Mouse (Mus musculus) cerebellum, postnatal 14 days (tissue): ENCODE results near the gene Fmo2.

Experiments used
- DNase-seq, 2 experiments: peaks; one replicate each; pipeline ENCODE4 v3.0.0; 2021; ENCODE audit warnings: mixed read lengths in 2 of 2

The Fmo2 gene

DNA sequence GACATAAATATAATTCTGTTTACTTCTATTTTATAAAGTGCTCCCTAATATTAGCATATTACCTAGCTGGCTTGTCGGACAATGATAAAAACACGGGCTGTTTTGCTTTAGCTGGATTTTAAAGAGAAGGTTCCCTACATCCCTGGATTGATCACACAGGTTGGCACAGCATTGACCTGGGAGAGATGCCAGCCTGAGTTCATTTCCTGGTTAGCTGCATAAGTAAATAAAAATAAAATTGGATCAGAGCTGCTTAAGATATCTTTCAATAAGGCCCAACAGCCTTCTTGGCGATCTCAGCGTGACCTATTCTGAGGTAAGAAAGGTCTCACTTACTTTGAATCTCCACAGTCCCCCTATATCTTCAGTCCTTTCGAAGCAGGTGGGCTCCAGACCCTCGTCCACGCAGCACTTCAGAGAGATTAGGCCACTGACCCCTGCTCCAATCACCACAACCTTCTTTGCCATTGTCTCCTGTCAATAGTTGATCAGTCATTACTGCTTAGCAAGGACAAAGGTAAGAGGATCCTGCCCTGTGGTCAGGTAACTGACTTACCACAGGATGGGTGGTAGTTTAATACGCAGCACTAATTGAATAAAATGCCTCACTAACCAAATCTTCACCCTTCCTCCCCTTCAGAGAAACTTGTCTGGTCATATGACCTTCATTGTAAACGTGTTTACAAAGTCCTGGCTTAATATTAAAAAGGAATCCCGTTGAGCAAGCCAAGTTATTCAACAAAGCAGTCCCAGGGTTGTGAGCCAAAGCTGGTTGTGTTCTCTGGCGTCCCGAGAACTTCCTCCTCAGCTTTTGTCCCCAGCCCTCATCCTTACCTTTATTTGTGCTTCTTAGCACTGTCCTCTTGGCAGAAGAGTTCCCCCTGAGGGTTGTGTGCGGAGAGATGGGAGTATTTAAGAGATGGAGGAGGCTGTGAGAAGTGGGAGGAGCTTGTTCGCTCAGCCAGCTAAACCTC lies at the start of gene Fmo2:
Fmo2 (minus strand) TSS at position 889 of the 974 bp plus-strand sequence.
- peak in 1 of 2 experiments; percentile 4 for DNase-seq

DNA sequence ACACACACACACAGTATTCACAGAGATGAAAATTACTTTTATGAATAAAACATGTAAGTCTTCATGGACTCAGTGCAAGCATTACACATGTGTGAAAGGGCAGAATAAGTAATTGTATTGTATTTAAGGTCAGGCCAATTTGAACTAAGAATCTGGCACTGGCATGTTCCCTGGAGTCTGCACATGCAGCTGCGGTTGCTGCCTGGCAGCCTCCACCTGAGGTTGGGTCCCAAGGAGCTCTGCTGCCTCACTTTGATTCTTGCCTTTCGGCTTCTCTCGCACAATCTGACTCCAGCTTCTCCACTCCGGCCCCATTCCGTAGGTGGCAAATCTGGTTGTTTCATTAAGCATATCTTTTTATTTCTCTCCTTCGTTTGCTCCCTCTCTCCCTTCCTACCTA lies 49.4 kb upstream of the Fmo2 start:
- DNase-seq = no peak

DNA sequence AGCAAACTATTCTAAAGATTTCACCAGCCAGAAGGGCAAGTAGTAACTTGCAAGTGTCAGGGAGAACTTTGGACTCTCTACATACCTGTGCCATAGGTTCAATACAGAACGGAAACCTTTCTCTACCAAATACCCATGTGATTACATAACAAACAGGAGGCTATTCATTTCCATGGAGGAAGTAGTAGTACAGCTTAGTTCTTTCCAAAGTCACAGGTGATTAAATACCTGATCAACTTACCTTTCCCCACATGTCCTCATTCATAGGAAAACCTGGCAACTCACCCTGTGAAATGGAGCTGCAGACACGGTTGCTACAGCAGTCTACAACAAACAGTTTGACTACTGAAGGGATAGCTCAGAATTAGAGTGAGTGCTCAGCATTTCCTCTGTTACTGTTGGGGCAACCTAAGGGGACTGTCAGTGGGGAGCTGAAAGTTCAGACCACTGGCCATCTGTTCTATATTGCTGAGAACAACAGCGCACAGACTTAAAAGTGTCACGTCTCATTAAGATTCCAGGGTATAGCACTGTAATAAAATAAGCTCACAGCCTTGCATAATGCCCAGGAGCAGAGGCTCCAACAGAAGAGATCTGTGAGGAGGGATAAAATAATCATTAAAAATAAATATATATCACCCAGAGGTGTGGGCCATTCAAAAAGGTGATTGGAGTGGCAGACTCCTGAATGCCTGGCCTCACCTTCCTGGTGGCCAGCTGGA lies 48.5 kb upstream of the Fmo2 start:
- DNase-seq = no peak

DNA sequence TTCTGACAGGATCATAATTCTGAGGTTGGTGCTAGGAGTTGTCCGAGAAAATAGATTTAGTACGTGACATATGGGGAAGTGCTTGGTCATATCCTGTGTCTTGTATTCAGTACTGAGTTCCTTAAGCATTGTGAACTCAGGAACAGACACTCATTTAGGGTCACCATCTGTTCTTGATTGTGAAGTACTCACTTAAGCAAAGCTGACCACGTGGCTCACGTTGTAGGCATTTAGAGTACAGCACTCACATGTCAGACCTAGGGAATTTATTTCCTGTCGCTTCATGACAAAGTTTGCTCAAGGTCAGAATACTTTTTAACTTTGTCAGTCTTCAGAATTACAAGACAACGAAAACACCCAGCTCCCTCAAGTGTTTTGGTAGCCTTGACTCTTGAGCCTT lies 45.2 kb upstream of the Fmo2 start:
- DNase-seq = no peak

DNA sequence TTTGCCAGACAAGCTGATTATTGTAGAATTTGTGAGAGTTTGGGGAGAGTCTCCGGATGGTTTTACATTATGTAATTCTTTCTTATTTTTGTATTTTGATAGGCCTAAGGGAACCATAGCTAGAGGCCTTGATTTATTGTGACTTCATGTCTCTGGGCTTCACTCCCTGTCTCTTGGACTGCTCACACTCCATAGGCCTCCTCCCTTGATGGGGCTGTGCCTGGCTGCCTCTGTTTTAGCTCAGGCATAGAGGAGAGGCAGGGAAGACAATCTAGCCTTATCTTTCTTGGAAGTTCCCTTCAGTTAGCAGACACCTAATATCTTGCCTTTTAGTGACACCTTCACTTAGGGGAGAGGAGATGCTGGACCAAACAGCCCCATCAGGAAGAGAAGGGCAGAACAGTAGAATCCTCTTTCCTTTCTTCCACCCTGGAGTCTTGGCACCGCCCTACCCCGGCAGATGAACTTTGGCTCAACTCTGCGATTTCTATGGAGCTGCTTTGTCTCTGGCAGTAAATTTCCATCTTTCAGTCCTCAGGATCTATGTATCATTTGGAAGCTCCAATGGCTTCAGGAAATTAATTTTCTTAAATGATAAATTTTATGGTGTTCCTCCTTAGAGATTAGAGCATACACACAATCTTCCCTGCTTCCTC lies 40.3 kb upstream of the Fmo2 start:
- peak in 1 of 2 experiments; percentile 5 for DNase-seq

DNA sequence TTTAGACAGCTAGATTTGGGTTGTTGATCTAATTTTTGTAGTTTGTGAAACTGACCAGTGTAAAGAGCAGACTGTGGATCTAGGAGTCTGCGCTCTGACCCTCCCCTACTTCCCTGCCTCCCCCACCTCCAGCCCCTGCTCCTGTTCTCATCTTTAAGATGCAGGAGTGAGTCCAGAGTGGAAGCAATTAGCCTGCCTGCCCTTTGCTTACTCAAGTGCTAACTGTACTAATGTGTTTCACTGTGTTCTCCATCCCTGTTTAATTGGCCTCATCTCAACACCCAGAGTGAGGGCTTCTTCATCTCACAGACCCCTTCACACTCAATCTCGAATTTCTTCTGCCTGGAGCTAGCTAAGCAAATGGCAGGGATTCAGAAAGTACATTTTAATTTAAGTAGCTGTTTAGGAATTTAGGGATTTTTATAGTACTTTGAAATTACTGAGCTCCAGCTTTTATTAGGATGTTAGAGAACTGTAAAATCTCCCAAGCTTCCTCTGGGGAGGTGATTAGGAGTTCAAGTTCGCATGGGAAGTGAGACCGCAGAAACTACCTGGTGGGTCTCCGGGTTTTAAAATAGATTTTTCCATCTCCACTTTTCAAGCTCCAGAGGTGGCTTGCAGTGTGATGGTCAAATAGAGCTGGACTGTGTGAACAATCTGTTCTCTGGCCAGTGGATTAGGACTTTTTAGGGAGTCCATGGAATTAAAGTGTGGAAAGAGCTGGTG lies 39.6 kb upstream of the Fmo2 start:
- no peak for DNase-seq

DNA sequence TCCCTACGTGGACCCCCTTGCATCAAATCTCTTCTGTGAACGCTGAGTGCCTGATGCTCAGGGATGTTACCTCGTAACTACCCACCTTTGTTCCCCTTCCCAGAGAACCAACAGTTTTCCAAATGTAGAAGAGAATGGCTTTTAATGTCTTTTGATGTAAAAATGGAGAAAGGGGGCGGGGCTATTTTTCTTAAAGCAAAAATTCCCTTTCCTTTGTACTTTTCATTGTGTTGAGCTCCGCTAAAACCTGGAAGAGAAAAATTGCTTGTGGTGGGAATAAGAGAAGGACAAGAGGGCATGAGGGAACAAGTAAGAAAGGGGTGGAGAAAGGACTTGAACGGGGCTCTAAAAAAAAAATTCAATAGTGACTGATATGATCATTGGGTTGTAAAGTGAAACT lies 38.9 kb upstream of the Fmo2 start, which contains the start of gene Fmo6:
Fmo6 (minus strand) TSS at position 101 of the 400 bp plus-strand sequence.
- DNase-seq = no peak

DNA sequence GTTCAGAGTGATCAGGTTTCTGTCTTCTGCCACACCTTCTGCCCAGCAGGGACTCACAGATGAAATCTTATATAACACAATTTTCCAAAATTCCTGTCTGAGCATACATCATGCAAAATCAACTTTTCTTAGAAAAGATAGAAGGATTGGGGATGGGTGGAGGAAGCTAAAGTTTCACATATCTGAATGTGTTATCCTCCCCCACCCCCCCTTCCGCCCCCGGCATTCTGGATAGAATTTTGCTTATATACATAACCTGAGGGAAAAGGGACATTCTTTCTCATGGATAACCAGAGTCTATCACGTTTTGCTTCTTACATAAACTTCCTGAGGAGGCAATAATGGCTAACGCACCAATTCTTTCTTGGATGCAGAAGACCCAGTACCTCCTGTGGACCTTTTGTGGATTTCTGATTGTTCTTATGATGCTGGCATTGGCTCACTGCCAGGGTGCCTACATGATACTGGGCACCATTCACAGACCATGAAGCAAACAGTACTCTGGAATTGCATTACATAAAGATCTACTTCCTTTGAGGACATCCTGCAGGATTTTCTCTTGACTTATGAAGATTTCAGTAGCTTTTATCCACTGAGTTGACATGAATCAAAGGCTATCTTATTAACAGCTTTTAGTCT lies 36.0 kb upstream of the Fmo2 start:
- peak in 1 of 2 experiments; percentile 6 for DNase-seq

DNA sequence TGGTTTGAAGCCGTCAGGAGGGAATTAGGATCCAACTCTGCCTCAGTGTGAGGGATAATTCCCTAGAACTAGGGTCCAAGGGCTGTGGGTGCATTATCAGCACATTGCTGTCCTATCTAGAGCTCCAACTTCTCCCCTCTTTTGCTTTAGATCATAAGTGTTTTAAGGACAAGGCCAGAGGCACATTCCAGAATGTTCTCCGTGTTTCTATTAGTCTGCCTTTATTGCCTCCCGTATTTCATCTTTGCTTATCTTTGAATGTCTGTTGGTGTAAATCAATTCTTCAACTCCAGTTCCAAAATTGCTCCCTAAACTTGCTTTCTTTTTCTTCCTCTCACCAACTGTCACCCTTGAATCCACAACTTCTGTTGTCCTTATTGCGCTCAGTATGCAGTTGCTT lies 33.9 kb upstream of the Fmo2 start:
- no peak for DNase-seq

DNA sequence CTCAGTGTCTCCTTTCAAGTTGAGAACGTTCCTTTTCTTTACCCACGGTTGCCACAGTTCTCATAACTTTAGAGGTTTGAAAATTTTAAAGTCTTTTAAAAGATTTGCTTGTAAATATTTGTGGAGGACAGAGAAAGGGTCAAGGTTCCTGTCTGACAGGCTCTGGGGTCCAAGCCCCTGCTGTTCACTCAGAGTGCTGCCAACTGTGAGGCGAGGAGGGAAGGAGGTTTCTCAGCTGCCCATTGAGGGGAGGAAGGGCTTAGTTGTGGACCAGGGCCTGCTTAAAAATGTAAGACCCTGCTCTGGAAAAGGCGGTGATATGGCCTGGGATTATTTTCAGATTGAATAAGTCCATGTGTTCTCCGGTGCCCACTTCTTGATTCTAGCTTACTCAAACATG lies 33.4 kb upstream of the Fmo2 start:
- DNase-seq = peak in 1 of 2 experiments; percentile 3

DNA sequence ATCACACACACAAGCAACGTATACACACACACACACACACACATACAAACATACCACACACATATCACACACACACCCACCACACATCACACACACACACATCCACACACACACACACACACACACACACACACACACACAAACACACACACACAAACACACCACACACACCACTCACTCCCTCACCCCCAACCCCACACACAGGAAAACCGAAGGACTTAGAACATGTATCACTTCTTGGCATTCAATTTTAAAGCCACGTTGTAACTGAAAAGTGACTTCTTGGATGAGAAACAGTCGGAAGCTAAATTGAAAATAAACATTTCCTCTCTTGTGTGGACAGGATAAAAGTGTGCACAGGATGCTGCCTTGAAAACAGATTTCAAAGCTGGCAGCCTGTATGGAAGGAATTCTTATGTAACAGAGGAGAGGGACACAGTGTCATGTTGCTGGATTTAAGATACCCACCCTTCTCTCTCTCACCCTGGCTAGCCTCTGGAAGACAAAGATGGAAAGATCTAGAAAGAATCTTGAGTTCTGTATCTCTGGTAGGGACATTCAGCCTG lies 32.9 kb upstream of the Fmo2 start:
- DNase-seq = no peak

DNA sequence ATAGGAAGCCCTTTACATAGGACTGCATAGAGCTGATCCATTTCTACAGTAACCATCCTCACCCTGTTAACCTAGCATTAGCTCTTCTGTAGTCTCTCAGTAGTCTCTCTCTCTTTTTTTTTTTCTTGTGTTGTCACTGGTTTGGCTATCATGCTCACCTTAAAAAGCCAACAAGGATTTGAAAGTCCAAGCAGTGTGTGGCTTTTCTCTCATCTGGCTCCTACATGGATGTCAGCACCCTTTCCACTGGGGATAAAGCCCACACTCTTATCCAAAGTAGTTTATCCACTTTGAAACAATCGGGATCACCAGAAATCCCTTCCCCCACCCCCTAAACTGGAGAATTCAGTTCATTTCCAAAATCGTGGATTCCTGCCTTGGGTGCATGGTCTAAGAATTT lies 32.1 kb upstream of the Fmo2 start:
- DNase-seq = no peak

DNA sequence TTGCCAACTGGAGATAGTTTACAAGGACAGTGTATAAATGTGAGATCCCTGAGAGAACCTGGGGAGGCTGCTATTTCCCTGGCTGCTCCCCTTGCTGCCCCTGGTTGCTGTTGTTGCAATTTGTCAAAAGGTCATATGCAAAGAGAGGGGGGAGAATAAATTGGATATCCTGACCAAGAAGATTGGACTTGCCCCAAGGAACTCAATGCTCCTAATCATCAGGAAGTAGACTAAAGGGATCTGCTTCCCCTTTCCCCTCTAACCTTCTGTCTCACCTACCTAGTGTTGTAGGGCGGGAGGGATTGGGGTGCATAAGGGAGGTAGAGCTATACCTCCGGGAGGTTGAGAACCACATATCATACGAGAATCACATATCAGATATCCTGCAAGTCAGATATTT lies 30.6 kb upstream of the Fmo2 start:
- no peak for DNase-seq

DNA sequence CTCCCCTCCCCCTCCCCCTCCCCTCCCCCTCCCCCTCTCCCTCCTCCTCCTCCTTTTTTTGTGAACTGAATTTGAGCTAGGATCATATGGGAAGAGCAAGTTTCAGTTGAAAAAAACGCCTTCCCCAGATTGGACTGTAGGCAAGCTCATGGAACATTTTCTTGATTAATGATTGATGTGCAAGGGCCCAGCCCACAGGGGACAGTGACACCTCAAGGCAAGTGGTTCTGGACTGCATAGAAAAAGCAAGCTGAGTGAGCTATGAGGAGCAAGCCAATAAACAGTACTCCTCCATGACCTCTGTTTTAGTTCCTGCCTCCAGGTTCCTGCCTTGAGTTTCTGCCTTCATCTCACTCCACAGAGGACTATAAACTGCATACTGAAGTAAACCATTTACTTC lies 26.6 kb upstream of the Fmo2 start:
- no peak for DNase-seq

DNA sequence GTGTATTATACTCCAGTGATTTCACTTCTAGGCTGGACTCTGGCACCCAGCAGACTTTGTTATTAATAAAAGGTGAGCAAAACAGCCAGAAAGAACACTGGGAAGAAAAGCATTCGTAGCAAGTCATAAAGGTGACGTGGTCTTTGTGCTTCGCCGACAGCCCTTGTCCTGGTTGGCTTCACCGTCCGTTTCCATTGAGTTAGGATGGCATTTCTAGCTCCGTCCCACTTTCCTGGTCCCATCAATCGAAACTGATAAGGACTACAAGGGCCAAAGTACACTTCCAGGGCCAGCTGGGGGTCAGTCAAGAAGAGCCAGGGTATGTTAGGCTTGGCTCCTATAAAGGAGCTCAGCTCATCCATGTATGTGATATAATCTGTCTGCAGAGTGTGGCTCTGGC lies 18.1 kb upstream of the Fmo2 start:
- no peak for DNase-seq

DNA sequence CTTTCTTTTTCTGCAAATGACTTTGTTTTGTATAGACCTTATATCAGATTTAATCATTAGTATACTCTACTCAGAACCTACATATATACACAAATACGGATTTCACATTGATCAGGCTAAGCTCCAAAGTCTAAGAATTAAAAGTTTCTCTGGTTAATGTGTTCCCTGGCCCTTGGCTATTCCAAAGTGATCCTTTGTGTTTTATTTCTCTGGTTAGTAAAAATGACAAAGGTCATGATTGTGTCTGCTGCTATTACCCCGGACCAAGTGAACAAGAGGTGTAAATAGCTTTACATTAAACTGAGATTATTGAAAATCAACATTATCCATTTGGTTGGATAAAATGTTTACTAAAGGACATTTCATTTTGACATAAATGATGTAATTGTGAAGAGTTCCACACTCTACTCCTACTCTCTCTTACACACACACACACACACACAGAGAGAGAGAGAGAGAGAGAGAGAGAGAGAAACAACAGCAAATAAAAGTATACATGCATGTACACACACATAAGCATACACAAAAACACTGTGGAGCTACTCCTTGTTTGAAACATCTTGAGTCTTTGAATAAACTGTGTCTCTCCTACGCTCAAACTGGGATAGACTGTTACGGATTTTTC lies 16.5 kb upstream of the Fmo2 start:
- DNase-seq = no peak

DNA sequence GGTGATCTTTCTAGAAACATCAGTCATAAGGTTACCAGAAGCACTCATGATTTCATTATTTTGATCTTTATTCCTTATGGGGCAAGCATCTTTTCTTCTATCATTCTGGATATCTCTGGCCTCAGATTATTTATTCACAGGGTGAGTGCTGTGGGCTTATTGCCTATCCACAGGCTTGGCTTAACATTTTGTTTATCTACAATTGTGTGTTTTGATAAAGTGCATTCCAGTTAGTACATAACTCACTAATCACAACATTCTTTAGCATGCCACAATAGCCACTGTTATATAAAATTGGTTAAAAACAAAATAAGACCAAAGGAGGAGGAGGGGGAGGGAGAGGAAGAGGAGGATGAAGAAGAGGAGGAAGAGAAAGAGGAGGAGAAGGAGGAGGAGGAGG lies 13.6 kb upstream of the Fmo2 start:
- no peak for DNase-seq

DNA sequence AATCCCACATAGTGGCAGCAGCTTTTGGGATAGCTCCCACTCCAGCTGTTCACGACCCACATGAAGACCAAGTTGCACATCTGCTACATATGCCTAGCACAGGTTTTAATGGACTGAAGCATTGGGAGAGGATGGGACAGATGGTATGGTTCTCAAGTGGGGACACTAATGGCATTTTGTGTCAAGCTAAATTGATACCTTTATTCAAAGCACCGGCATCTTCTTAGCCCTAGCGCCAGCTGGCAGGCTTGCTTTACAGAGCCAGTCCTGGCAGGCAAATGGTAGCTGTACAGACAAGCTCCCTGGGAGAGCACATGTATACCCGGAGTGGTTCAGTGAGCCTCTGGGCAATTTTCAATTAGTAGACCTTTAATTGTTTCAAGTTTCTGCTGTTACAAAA lies 3.4 kb upstream of the Fmo2 start:
- DNase-seq = peak; percentile 39

DNA sequence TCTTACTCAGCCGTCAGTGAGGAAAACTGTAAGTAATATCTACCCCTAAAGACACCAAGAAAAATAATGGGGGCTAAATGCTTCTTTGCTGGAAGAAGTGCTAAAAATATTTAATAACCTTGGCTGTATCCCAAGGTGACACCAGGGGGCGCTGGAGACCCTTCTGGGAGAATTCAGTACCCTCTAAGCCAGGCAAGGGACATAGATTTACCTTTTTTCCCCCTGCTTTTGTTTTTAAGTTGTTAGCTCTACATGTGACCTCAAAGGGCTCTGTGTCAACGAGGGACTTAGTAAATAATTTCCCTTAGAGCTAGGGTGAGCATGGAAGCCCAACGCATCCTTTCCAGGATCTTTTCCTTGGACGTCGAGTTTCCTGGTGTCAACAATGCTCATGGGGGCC lies 2.6 kb downstream of the Fmo2 start:
- DNase-seq = peak; percentile 74 to 86

DNA sequence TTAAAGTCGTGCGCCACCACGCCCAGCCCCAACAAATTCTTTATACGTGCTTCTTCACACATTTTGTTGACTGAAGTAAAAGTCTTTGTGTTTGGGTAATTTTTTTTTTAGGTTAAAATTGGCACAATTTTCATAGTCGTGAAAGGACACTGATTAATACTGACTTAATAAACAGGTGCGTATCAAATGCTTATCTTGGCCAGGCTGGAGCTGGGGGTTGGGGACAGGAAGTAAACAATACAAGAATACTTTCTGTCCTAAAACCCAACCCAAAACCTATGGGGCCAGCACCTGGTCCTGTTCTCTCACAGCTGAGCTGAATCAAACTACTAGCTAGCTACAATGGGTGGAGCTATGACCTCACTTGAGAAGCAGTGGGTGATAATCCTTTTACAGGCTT lies 5.5 kb downstream of the Fmo2 start:
- DNase-seq = no peak

DNA sequence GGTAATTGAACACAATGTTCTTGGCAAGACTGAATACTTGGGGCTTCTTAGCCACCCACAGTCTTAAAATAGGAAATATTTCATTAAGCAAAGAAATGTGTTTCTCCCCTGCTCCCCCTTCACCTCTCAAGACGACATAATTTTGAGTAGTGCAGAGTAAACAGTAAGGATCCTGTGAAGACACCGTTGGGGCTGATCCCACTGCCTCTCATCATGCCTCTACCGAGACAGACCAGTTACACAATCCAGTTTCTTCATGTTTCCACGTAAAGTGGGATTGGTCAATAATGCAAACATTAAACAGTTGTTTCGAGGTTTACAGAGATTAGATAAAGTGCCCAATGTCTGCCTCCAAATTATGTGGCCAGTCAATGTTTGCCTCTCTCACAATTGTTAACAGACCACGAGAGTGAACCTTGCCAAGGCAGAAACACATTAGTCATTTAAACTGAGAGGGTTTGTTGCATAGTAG lies 6.5 kb downstream of the Fmo2 start:
- no peak for DNase-seq
